Mouse (Mus musculus): ENCODE data around the gene Dkc1. TPM values are rescaled to one million over a fixed set of nuclear protein-coding genes. Genes with fewer than 3 reads are reported as not detected.

Gene Dkc1
- polyA plus RNA-seq, 1 experiment from 2014 or later, result 165 TPM

DNA sequence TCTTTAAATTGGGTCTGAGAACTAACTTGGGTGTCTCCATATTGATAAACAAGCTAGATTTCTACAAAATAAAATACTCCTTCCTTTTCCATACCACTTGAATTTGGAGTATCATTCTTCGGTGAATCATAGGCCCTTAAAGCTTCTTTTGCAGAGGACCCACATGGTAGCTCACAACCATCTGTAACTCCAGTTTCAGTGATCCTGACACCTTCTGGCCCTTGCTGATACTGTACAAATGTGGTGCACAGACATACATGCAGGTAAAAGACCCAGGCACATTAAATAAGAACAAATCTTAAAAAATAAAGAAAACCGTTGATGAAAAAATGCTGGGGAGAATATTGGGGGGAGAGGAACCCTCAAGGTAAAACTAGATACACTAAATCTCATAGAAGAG lies 42.5 kb downstream of the Dkc1 start:
- DNase-seq (ENCODE audit: low spot score), result no peak

DNA sequence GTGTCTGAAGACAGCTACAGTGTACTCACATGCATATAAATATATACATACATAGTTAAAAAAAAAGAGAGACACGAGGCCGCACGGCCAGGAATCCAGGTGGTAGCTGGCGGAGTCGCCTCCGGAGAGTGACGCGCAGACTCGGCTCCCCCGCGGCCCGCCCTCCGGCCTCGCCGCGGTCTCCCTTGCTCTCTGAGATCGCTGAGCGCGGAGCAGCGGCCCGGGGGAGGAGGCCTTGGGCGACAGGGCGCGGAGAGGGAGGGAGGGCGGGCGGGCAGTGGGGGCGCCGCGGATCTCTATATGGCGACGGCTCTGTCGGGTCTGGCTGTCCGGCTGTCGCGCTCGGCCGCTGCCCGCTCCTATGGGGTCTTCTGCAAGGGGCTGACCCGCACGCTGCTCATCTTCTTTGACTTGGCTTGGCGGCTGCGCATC lies 47.5 kb downstream of the Dkc1 start:
- DNase-seq (ENCODE audit: low spot score), result peak; percentile 8

DNA sequence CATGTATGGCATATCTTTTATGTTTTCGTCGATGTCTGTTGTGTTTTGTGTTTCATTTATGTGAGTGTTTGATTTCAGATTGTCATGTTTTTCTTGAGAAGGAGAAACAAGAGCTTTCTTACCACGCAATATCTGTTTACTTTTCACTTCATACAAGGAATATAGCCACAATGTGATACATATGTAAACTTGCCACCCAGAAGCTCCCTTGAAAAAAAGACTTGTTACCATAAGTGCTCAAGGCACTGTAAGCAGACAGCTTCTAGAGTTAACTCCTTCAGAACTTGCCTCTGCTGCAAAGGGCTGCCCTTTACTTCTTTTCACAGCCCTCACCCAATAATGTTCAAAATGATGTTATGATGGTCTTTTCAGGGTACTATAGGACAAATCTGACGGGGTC lies 52.8 kb downstream of the Dkc1 start:
- no peak for DNase-seq (ENCODE audit: low spot score)

DNA sequence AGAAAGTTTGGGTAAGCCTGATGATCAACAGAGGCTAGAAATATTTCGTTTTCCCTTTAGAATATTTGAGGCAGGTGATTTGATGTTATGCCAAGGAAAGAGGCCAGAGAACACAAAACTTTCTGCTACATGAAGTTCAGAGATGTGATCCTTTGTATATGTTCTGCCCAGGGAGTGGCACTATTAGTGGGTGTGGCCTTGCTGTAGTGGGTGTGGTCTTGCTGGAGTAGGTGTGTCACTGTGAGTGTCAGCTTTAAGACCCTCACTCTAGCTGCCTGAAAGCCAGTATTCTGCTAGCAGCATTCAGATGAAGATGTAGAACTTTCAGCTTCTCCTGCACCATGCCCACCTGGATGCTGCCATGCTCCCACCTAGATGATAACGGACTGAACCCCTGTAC lies 54.6 kb downstream of the Dkc1 start:
- DNase-seq (ENCODE audit: low spot score), result no peak

DNA sequence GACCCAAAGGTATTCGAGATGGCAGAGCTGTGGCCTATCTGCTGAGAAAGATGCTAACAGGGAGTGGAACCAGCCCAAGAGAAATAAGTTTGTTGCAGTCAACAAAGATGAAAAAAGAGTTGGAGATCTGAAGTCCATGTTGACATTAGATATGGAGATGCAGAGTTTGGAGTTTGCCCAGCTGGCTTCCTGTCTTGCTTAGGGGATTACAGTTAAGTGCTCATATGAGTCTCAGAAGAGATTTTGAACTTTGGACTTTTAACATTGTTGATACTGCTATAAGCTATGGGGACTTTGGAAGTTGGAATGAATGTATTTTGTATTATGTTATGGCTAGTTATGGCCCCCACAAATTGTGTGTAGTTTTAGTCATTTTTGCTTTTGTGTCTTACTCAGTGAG lies 56.6 kb downstream of the Dkc1 start:
- DNase-seq (ENCODE audit: low spot score), result no peak

DNA sequence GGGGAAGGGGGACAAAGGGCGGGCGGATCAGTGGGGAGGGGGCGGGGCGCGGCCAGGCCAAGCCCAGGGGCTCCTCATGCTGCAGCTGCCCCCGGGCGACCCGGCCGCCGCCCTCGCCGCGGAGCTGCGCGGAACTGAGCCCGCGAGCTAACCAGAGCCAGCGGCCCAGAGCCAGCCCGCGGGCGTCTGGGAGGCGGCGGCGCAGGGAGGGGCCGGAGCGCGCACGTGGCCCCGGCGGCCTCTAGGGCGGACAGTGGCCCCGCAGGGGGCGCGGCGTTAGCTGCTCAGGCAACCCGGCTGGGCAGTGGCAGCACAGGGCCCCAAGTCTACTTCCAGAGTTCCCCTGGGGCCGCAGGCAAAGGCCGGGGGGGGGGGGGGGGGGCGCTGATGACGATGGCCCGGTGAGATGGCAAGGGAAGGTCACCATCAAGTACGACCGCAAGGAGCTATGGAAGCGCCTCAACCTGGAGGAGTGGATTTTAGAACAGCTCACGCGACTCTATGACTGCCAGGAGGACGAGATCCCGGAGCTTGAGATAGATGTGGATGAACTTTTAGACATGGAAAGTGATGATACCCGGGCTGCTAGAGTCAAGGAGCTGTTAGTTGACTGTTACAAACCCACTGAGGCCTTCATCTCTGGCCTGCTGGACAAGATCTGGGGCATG lies 60.1 kb downstream of the Dkc1 start:
- peak; percentile 12 for DNase-seq (ENCODE audit: low spot score)

Other genes with a start within 250 kb of the Dkc1 start
- gene Gab3, start 10.4 kb upstream of the Dkc1 start, polyA plus RNA-seq (2015; fragmentation: Nextera tagmentation; extraction: Ambion mirVana), result 3.4 and 3.6 TPM in 2 replicates
- 96.7 and 99.0 TPM in 2 replicates for gene Mpp1, start 35.2 kb downstream of the Dkc1 start, polyA plus RNA-seq (2015; fragmentation: Nextera tagmentation; extraction: Ambion mirVana)
- gene Smim9, start 67.9 kb downstream of the Dkc1 start, polyA plus RNA-seq (2015; fragmentation: Nextera tagmentation; extraction: Ambion mirVana), result not detected in 2 replicates

Measured in thymus, postnatal 0 days (tissue).